Mouse (Mus musculus): ENCODE measurements at regions not wholly inside any gene's neighbourhood (a gene's known extent, or its start where the extent isn't known, plus 50 kb on each side); places are given as distances from the start of the nearest gene placed in this dataset.

DNA sequence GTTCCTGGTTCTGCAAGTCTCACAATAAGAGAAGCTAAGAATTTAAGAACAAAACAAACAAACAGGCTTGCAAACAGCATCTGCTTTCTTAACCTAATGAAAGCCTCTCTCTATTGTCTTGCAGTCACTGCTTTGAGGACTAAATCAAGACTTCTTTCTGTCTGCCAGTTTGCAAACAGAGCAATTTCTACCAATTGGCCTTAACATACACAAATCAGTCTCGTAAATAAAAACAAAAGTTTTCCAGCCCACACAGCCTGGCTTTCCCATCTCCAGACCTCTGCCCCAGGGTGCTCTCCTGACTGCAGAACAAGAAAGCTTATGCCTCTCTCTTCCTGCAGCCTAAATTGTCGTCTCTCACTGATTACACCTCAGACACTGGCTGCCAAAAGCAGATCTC, 96.1 kb upstream of the Msx1 start:
- no peak overlapping the region for H3K4me3 ChIP-seq
- DNase-seq (ENCODE audit: low spot score), result no peak
- H3K27ac ChIP-seq, result no peak overlapping the region
- peaks cover 52% of the 10 kb centered on the region for H3K27me3 ChIP-seq (ENCODE audit: insufficient read depth, poor library complexity, severe bottlenecking)
- H3K4me1 ChIP-seq (replicated peaks), result peaks cover 27% of the 10 kb centered on the region
- peaks cover 10% of the 10 kb centered on the region; the same call in 1 of the 2 replicates for H3K9me3 ChIP-seq
- WGBS, result 10% methylated on average over 2 of the region's 2 CpGs
- H3K36me3 ChIP-seq, result no peaks in the 10 kb centered on the region

DNA sequence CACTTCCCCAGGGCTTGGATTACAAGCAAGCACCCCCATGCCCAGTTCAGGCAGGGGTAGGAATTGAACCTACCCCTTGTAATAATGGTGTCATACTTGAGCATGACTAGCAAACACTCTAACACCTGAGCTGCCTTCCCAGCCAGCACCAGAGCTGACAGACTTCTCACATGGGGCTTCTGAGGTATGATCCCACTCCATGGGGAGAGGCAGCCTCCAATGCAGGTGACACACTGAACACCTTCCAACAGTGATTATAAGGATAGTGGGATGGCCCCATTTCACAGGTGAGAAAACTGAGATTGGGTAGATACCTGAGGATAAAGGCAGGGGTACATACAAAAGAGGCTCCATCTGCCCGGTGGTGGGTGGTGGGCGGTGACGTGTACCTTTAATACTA, 94.7 kb upstream of the Msx1 start:
- Histone ChIP-seq H3K4me1 (replicated peaks) (peaks cover 27% of the 10 kb centered on the region), H3K27ac (no peak overlapping the region), H3K27me3 (ENCODE audit: insufficient read depth, poor library complexity, severe bottlenecking) (peaks cover 52% of the 10 kb centered on the region), H3K36me3 (no peaks in the 10 kb centered on the region), H3K4me3 (no peak overlapping the region), H3K9me3 (peaks cover 10% of the 10 kb centered on the region; the same call in 1 of the 2 replicates)
- 76% methylated on average over 3 of the region's 3 CpGs for WGBS
- no peak for DNase-seq (ENCODE audit: low spot score)

DNA sequence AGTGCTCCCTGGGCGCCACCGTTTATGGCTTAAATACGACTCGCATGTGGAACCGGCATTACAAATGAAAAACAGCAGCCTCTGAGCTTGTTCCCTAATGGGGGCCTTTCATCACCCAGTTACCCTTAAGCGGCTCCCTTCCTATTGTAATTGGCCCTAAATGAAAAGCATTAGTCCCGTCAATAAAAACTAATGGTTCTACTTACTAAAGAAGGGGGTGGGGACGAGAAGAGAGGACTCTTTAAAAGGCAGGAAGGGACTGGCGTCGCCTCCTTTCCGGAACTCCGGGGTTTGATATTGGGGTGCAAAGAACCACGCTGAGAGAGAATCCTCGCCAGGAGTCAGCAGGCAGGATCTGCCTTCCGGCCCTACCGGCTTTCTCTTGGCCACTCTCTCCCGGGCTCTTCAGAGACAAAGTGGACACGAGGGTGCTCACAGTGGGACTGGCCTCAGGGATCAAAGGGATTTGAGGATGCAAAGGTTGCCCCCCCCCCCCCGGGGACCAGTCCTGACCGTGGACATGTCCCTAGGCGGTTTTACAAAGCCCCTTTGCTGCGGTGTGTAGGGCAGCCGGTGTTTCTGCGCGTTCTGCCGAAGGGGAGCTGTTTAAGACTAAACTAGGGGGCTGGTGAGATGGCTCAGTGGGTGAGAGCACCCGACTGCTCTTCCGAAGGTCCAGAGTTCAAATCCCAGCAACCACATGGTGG, 93.8 kb upstream of the Msx1 start:
- peaks cover 27% of the 10 kb centered on the region for H3K4me1 ChIP-seq (replicated peaks)
- WGBS, result 3% methylated on average over 28 of the region's 28 CpGs
- no peaks in the 10 kb centered on the region for H3K36me3 ChIP-seq
- peak overlapping the region; percentile 43 for H3K4me3 ChIP-seq
- H3K27ac ChIP-seq, result peak overlapping the region; percentile 59; the same call in 1 of the 2 replicates
- H3K27me3 ChIP-seq (ENCODE audit: insufficient read depth, poor library complexity, severe bottlenecking), result peaks cover 52% of the 10 kb centered on the region
- DNase-seq (ENCODE audit: low spot score), result peak; percentile 39
- H3K9me3 ChIP-seq, result peaks cover 10% of the 10 kb centered on the region; the same call in 1 of the 2 replicates

DNA sequence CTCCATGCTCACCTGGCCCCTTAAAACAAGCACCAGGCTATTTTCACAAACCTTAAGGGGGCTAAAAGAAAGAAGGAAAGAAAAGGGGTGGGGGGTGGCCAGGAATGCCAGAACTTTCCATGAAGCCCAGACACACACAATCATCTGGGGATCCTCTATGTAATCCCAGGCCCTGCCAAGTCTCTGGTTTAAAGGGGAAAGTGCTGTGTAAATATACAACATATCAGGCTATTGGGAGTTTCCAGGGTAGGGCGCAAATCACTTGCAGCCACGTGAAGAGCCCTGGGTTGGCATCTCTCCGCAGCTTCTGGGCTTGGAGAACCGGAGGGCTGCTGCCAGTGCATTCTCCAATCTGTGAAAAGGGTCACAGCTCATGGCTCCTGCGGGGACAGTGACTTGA, 92.8 kb upstream of the Msx1 start:
- H3K27ac ChIP-seq, result no peak overlapping the region
- DNase-seq (ENCODE audit: low spot score), result no peak
- H3K9me3 ChIP-seq, result peaks cover 10% of the 10 kb centered on the region; the same call in 1 of the 2 replicates
- peaks cover 52% of the 10 kb centered on the region for H3K27me3 ChIP-seq (ENCODE audit: insufficient read depth, poor library complexity, severe bottlenecking)
- H3K4me1 ChIP-seq (replicated peaks), result peaks cover 27% of the 10 kb centered on the region
- H3K4me3 ChIP-seq, result no peak overlapping the region
- 19% methylated on average over 5 of the region's 5 CpGs for WGBS
- H3K36me3 ChIP-seq, result no peaks in the 10 kb centered on the region

DNA sequence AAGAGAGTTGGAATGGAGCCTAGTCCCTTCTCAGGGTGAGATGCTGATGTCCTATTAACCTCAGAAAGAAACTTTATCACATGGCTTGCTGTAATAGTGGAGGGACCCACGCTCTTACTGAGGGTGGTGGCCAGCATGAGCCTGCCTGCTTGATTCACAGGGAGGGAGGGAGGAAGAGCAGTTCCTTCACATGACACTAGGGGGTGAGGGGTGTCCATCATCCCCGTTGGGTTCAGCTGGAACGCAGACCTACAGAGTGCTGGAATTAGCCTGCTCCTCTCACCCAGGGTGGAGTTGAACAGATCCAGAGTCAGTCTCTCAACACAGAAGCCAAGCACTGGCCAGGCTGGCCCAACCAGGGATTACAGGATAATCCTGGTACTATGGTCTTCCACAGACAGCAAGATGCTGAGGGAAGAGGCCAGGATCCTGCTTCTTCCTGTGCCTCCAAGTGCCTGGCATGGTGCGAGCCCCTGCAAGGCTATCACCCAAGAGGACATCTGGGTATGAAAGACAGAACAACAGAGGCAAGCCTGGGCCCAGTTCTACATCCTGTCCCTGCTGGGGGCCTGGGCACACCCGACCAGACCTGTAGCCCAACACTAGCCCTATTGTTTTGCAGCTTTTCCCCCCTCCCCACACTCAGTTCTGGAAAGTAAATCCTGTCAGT, 80.4 kb upstream of the Msx1 start:
- no peak overlapping the region for H3K27ac ChIP-seq
- WGBS, result 46% methylated on average over 5 of the region's 5 CpGs
- H3K9me3 ChIP-seq, result peaks cover 7% of the 10 kb centered on the region
- peak; percentile 37 for DNase-seq (ENCODE audit: low spot score)
- H3K4me3 ChIP-seq, result no peak overlapping the region
- H3K4me1 ChIP-seq (replicated peaks), result peaks cover 28% of the 10 kb centered on the region
- peaks cover 72% of the 10 kb centered on the region for H3K27me3 ChIP-seq (ENCODE audit: insufficient read depth, poor library complexity, severe bottlenecking)
- H3K36me3 ChIP-seq, result no peaks in the 10 kb centered on the region

DNA sequence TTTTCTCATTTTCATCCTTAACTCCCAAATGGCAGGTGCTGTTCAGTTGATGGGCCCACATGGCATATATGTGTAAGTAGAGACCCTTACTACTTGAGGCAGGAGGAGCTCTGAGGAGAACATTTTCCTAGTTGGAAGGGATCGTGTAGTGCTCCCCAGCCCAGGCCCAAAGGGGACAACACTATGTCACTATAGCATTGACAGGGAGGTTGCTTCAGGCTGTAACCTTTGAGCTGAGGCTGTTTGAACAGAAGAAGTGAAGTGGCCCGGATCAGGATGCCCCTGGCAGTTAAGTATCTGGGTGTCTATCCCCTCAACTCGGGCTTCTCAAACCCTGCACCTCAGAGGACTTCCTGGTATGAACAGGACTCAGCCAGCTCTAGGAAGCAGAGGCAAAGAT, 79.5 kb upstream of the Msx1 start:
- WGBS, result 74% methylated on average over 3 of the region's 3 CpGs
- Histone ChIP-seq H3K27ac (no peak overlapping the region), H3K36me3 (no peaks in the 10 kb centered on the region), H3K27me3 (ENCODE audit: insufficient read depth, poor library complexity, severe bottlenecking) (peaks cover 82% of the 10 kb centered on the region), H3K9me3 (no peaks in the 10 kb centered on the region), H3K4me1 (replicated peaks) (peaks cover 28% of the 10 kb centered on the region), H3K4me3 (no peak overlapping the region)
- DNase-seq (ENCODE audit: low spot score), result no peak

DNA sequence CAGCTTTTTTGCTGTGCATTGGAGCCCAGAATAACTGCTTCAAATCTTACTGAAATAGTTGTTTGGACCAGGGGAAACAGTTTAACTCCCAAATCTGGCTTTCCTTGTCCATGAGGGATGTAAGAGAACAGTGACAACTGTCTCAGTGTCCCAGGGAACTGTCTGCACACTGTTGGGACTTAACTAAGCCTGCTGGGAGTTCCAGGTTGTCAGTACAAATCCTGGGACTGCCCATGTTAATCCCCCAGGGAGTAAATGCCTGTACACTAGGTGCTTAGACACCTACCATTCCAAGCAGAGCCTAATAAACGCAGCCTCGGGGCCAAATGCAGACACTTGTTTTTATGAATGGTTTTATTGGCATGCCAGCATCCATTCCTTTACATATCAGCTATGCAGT, 78.4 kb upstream of the Msx1 start:
- H3K4me3 ChIP-seq, result no peak overlapping the region
- H3K4me1 ChIP-seq (replicated peaks), result peaks cover 37% of the 10 kb centered on the region
- H3K36me3 ChIP-seq, result no peaks in the 10 kb centered on the region
- no peak overlapping the region for H3K27ac ChIP-seq
- no peak for DNase-seq (ENCODE audit: low spot score)
- no peaks in the 10 kb centered on the region for H3K9me3 ChIP-seq
- H3K27me3 ChIP-seq (ENCODE audit: insufficient read depth, poor library complexity, severe bottlenecking), result peaks cover 91% of the 10 kb centered on the region
- WGBS, result 70% methylated on average over 2 of the region's 2 CpGs

DNA sequence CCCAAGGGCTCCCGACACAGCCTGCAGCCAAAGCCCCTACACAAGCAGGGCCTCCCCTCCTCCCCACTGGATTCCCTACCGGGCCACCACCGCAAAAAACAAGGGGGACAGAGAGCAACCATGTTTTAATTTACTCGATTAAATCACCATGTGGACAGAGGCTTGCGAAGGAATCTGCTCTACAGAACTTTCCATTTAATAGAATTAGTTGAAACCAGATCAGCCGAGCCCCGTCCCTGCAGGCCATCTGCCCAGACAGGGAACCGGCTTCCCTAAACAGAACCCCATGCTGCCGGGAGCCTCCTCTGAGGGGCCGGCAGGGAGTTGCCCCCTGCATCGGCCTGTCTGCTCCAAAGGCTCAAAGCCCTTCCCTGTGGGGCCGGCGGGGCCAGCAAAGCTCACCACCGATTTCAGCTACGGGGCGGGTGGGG, 77.5 kb upstream of the Msx1 start:
- Histone ChIP-seq H3K9me3 (no peaks in the 10 kb centered on the region), H3K36me3 (no peaks in the 10 kb centered on the region), H3K27ac (peak overlapping the region; percentile 73; the same call in 1 of the 2 replicates), H3K4me1 (replicated peaks) (peaks cover 46% of the 10 kb centered on the region), H3K27me3 (ENCODE audit: insufficient read depth, poor library complexity, severe bottlenecking) (peaks cover 97% of the 10 kb centered on the region), H3K4me3 (peak overlapping the region; percentile 28)
- under 1% methylated on average over 16 of the region's 16 CpGs for WGBS
- peak; percentile 42 for DNase-seq (ENCODE audit: low spot score)

DNA sequence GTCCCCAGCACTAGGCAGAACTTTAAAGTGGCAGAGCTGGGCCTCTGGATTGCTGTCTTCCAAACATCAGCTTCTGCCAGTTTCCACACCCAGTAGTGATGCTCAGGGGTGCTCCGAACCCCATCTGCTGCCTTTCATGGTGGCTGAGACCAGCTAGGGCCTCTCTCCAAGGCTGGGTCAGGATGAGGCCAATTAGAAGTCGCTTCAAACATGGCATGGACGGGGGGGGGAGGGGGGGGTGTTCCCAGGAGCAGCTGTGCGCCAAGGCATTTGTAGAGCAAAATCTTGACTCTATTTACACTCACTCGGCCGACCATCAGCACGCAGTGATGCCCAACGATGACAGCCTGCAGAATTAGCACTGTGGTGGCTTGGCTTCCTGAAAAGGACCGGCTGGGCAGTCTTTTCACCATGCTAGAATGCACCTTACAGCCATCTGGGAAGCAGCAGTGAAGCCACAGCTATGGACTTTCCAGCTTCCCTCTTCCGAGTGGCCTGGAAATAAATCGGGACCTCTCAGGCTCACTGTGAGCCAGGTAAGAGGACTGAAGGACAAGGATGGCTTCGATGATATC, 73.7 kb upstream of the Msx1 start:
- H3K4me1 ChIP-seq (replicated peaks), result peaks cover 77% of the 10 kb centered on the region
- peak overlapping the region; percentile 72 for H3K27ac ChIP-seq
- no peaks in the 10 kb centered on the region for H3K36me3 ChIP-seq
- peak; percentile 39 for DNase-seq (ENCODE audit: low spot score)
- no peaks in the 10 kb centered on the region for H3K9me3 ChIP-seq
- 55% methylated on average over 12 of the region's 12 CpGs for WGBS
- peaks cover 91% of the 10 kb centered on the region for H3K27me3 ChIP-seq (ENCODE audit: insufficient read depth, poor library complexity, severe bottlenecking)
- H3K4me3 ChIP-seq, result no peak overlapping the region

DNA sequence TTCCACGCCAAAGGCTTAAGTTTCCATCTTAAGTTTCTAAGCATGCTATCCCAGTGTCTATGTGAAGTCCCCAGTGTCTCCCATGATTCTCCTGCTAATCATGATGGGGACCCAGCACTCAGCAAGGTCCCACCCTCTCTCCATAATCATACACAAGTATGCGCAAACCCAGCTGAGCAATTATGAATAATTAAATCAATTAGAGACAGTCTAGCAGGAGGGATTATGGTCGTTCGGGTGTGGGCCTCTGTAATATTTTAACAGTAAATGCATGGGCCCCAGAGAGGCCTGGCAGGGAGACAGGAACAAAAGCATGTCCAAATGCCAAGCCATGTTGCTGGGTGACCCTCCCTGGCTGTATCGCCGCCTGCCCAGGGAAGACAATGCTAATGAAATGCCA, 73.1 kb upstream of the Msx1 start:
- DNase-seq (ENCODE audit: low spot score), result peak; percentile 34
- Histone ChIP-seq H3K36me3 (no peaks in the 10 kb centered on the region), H3K27me3 (ENCODE audit: insufficient read depth, poor library complexity, severe bottlenecking) (peaks cover 91% of the 10 kb centered on the region), H3K4me3 (no peak overlapping the region), H3K9me3 (no peaks in the 10 kb centered on the region), H3K4me1 (replicated peaks) (peaks cover 77% of the 10 kb centered on the region), H3K27ac (peak overlapping the region; percentile 80)
- 47% methylated on average over 6 of the region's 6 CpGs for WGBS

DNA sequence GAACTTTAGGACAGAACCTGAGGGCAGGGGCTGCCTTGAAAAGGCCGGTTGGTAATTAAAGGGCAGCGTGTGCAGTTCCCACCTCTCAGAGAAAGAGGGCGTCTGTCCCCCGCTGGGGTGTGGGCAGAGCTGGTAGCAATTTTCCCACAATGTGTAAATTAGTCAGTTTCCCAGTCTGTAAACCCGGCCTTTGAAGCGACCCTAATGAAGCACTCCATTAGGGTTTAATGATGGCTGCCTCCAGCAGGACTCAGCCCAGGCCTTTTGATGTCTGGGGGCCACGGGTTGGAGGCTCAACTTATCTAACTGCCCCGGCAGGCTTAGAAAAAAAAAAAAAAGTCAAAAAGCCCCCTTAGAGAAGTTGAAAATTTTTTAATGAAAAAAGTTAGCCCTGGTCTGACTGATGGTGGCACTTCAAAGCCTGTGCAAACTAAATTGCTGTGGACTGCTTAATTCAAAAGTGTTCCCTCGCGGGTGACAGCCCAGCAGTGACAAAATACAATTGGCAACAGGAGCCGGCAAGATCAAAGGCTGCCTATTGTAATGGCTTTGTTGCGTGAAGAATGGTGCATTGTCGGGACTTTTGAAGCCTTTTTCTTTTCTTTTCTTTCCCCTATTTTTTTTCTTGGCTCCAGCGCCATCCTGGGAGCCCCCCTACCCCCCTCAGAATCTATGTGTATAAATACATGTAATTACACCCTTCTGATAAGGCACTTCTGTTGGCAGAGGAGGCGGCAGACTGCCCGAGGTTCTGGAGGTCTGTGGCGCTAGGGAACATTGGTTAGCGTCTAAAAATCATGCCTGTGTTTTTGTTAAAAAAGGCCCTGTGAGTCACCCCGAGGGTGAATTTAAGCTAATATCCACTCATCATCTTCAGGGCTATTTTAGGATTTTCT, 71.3 kb upstream of the Msx1 start:
- H3K27ac ChIP-seq, result peak overlapping the region; percentile 85
- H3K9me3 ChIP-seq, result no peaks in the 10 kb centered on the region
- peaks cover 76% of the 10 kb centered on the region for H3K4me1 ChIP-seq (replicated peaks)
- WGBS, result 1% methylated on average over 19 of the region's 19 CpGs
- no peaks in the 10 kb centered on the region for H3K36me3 ChIP-seq
- peaks cover 92% of the 10 kb centered on the region for H3K27me3 ChIP-seq (ENCODE audit: insufficient read depth, poor library complexity, severe bottlenecking)
- DNase-seq (ENCODE audit: low spot score), result peak; percentile 80
- H3K4me3 ChIP-seq, result peak overlapping the region; percentile 50

All from hindbrain, embryonic 10.5 days (tissue).